Mouse (Mus musculus) heart, embryonic 11.5 days (tissue): ENCODE measurements at regions not wholly inside any gene's neighbourhood (a gene's known extent, or its start where the extent isn't known, plus 50 kb on each side); places are given as distances from the start of the nearest gene placed in this dataset.

Experiments
- ATAC-seq: fragments of 200-750 bp; cut with Nextera tagmentation; replicated peaks from 2 replicates; pipeline ENCODE4 v1.8.0; 2017; ENCODE audit warnings: moderate library complexity; ENCODE audit not compliant: insufficient number of reproducible peaks, low FRiP score, low TSS enrichment
- H3K27ac ChIP-seq: fragments of 300-500 bp; sonication (generic); 2 replicates; pipeline ENCODE4 v1.5.1; 2014; ENCODE audit warnings: mild to moderate bottlenecking, low read depth, low read length
- H3K27me3 ChIP-seq: fragments of 300-500 bp; sonication (generic); 2 replicates; pipeline ENCODE4 v1.6.1; 2014; ENCODE audit warnings: mild to moderate bottlenecking, low read length, mixed read lengths; ENCODE audit not compliant: control insufficient read depth, insufficient read depth
- H3K36me3 ChIP-seq: fragments of 300-500 bp; sonication (generic); 2 replicates; pipeline ENCODE4 v1.6.1; 2014; ENCODE audit warnings: mild to moderate bottlenecking, low read length, moderate library complexity, mixed read lengths; ENCODE audit not compliant: control insufficient read depth, insufficient read depth
- H3K4me1 ChIP-seq: fragments of 300-500 bp; sonication (generic); 2 replicates; pipeline ENCODE4 v1.6.1; 2014; ENCODE audit warnings: low read length; ENCODE audit not compliant: control insufficient read depth, insufficient read depth
- H3K4me2 ChIP-seq: fragments of 300-500 bp; sonication (generic); 2 replicates; pipeline ENCODE4 v1.6.1; 2014; ENCODE audit warnings: mild to moderate bottlenecking, moderate library complexity
- H3K4me3 ChIP-seq: fragments of 300-500 bp; sonication (generic); 2 replicates; pipeline ENCODE4 v1.5.1; 2014; ENCODE audit warnings: low read depth, low read length
- H3K9ac ChIP-seq: fragments of 300-500 bp; sonication (generic); 2 replicates; pipeline ENCODE4 v1.6.1; 2014; ENCODE audit warnings: mild to moderate bottlenecking, low read depth, low read length, moderate library complexity
- H3K9me3 ChIP-seq: fragments of 300-500 bp; sonication (generic); replicated peaks from 2 replicates; pipeline ENCODE4 v1.6.1; 2016; ENCODE audit warnings: low read length; ENCODE audit not compliant: control insufficient read depth
- WGBS: fragments of 180-500 bp; shearing (Covaris S2); extraction: QIAGEN DNeasy Blood & Tissue Kit; methylation state at CpG from one replicate; pipeline ENCODE4 v1.1.7; 2014; ENCODE audit not compliant: insufficient replicate concordance; 5-methylcytosine and 5-hydroxymethylcytosine counted together

DNA sequence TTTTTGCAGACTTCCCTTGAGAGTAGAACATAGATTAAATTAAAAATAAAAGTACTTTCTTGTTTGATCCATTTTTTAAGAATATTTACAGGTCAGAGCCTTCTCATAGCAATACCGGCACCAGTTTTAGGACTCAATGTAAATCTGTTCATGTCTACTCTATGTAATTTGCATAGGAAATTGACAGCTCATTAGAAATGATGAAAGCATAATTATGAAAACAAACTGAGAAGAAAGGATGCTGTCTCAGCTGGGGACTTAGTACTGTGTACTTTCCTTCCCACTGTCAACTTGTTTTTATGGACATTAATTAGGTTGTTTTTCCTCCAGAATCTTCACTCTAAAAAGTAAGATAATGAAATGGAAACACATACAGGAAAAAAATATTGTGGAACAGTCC lies 3344.8 kb upstream of the Gm6569 start:
- no peaks in the 10 kb centered on the region for H3K9me3 ChIP-seq
- no peak overlapping the region for H3K4me3 ChIP-seq
- no peak for ATAC-seq
- H3K9ac ChIP-seq, result no peak overlapping the region
- 86% methylated on average over 1 of the region's 1 CpGs for WGBS
- H3K27ac ChIP-seq, result no peak overlapping the region
- no peak overlapping the region for H3K4me2 ChIP-seq
- H3K36me3 ChIP-seq, result no peaks in the 10 kb centered on the region
- H3K4me1 ChIP-seq, result no peaks in the 10 kb centered on the region
- H3K27me3 ChIP-seq, result no peaks in the 10 kb centered on the region

- H3K9ac ChIP-seq, result no peak overlapping the region
- H3K4me3 ChIP-seq, result no peak overlapping the region
- ATAC-seq, result no peak
- no peaks in the 10 kb centered on the region for H3K27me3 ChIP-seq
- no peaks in the 10 kb centered on the region for H3K4me1 ChIP-seq
- H3K36me3 ChIP-seq, result no peaks in the 10 kb centered on the region
- H3K27ac ChIP-seq, result no peak overlapping the region
- WGBS, result 78% methylated on average over 2 of the region's 2 CpGs
- H3K4me2 ChIP-seq, result no peak overlapping the region
- H3K9me3 ChIP-seq, result no peaks in the 10 kb centered on the region
Measured at GRCm38 (mm10) chr15:70507046-70507818, 3327.1 kb upstream of the Gm6569 start.

DNA sequence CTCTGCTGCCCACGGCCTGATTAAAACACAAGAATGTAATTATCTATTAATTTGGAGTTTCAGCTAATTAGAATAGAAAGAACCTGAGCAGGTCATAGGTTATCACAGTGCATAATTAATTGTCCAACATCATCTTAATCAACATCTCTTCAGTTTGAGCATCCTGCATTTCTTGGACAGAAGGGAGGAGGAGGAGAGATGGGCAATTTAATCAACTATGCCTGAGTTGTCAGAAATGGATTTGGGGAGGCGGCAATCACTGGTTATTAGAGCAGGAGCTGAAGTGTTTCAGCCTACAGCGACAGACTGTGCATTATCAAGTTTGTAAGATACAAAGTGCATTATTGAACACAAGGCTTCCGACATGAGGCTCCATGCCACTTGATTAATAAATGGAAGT lies 3313.8 kb upstream of the Gm6569 start:
- H3K4me2 ChIP-seq, result no peak overlapping the region
- no peaks in the 10 kb centered on the region for H3K27me3 ChIP-seq

GRCm38 (mm10) chr15:70554773-70555582 lies 3279.4 kb upstream of the Gm6569 start:
- Histone ChIP-seq H3K4me1 (no peaks in the 10 kb centered on the region), H3K9ac (no peak overlapping the region), H3K27me3 (no peaks in the 10 kb centered on the region), H3K27ac (no peak overlapping the region), H3K4me3 (no peak overlapping the region), H3K9me3 (no peaks in the 10 kb centered on the region), H3K36me3 (no peaks in the 10 kb centered on the region), H3K4me2 (peak overlapping the region; percentile 11; the same call in 1 of the 2 replicates)
- ATAC-seq, result no peak
- WGBS, result 46% methylated on average over 18 of the region's 18 CpGs

More for the DNA sequence above, 3313.8 kb upstream of the Gm6569 start:
- Histone ChIP-seq H3K36me3 (no peaks in the 10 kb centered on the region), H3K27ac (no peak overlapping the region), H3K4me1 (no peaks in the 10 kb centered on the region), H3K9me3 (no peaks in the 10 kb centered on the region), H3K4me3 (no peak overlapping the region), H3K9ac (no peak overlapping the region)
- no peak for ATAC-seq
- WGBS, result 74% methylated on average over 4 of the region's 4 CpGs

DNA sequence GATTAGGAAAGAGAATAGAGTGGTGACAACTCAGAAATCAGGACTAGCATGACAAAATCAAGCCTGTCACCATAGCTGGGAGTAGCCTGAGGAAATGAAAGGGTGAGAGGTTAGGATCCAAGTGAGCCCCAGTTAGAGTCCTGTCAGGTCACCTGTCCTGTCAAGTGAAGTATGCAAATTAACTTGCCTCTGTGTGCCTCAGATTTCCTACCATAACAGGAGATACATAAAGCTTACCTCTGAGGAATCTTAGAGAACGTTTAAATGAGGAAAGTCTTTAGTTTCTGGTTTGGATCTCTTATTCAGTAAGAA lies 3278.8 kb upstream of the Gm6569 start:
- ATAC-seq, result no peak
- no peaks in the 10 kb centered on the region for H3K27me3 ChIP-seq
- H3K4me2 ChIP-seq, result no peak overlapping the region
- H3K4me3 ChIP-seq, result no peak overlapping the region
- H3K9ac ChIP-seq, result no peak overlapping the region
- H3K36me3 ChIP-seq, result no peaks in the 10 kb centered on the region
- WGBS, result 50% methylated on average over 1 of the region's 1 CpGs
- H3K27ac ChIP-seq, result no peak overlapping the region
- H3K4me1 ChIP-seq, result no peaks in the 10 kb centered on the region
- no peaks in the 10 kb centered on the region for H3K9me3 ChIP-seq

DNA sequence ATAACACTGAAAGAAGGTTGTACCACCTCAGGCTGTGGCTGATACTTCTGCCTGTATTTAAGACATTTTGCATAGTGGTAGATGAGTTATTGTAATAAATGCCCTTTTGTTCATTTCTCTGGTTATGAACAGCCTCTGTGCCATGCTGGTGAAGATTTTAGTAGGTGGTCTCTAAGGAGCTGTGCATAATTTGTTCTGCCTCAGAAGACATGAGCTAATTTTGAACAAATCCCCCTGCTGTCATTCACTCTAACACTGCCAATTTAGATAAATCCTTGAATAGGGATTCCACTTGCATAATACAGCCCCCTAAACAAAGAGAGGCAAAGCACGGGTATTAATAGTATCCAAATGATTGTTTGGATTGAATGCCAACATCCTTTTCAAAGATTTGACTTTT lies 3240.1 kb upstream of the Gm6569 start:
- H3K9me3 ChIP-seq, result no peaks in the 10 kb centered on the region
- no peak overlapping the region for H3K4me3 ChIP-seq
- 74% methylated on average over 1 of the region's 1 CpGs for WGBS
- no peak overlapping the region for H3K9ac ChIP-seq
- no peak overlapping the region for H3K27ac ChIP-seq
- H3K27me3 ChIP-seq, result no peaks in the 10 kb centered on the region
- no peak overlapping the region for H3K4me2 ChIP-seq
- ATAC-seq, result no peak
- no peaks in the 10 kb centered on the region for H3K4me1 ChIP-seq
- no peaks in the 10 kb centered on the region for H3K36me3 ChIP-seq

DNA sequence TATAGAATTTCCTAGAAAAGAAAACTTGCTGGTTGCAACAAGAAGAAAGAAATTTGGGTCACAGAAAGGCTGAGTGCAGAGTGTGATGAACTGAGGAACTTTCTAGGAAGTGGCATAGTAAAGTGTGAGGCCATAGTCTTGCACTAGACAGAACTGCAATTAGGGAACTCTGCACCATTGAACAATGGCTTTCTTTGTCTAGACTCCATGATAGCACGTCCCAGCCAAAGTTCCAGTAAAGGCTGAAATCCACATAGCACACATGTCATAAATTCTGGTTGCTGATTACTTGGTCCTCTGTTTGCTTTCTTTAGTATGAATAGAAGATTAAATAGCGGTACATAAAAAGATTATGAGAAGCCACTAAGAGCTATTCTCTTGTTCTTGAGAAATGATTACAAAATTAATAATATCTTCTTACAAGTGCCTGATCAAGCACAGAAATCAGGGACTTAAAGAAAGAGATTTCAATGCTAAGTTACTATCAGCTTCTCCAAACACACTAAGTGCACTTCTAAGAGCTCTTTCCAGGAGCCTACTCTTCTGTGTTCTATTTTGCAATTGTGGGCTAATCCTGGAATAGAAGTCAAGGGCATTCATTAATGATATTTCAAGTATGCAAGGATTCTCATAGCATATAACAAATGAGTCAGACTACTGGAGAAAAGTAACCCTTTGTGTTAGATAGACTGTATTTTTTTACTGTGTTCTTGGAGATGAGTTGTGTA lies 3233.4 kb upstream of the Gm6569 start:
- Histone ChIP-seq H3K27me3 (no peaks in the 10 kb centered on the region), H3K4me3 (no peak overlapping the region), H3K36me3 (no peaks in the 10 kb centered on the region), H3K4me2 (no peak overlapping the region), H3K27ac (no peak overlapping the region), H3K4me1 (no peaks in the 10 kb centered on the region), H3K9ac (no peak overlapping the region), H3K9me3 (no peaks in the 10 kb centered on the region)
- WGBS, result 73% methylated on average over 2 of the region's 2 CpGs
- no peak for ATAC-seq

GRCm38 (mm10) chr15:70605251-70605650 lies 3229.1 kb upstream of the Gm6569 start:
- no peak overlapping the region for H3K4me2 ChIP-seq
- WGBS, result 82% methylated on average over 4 of the region's 4 CpGs
- no peaks in the 10 kb centered on the region for H3K36me3 ChIP-seq
- H3K27me3 ChIP-seq, result no peaks in the 10 kb centered on the region
- H3K4me1 ChIP-seq, result no peaks in the 10 kb centered on the region
- H3K9me3 ChIP-seq, result no peaks in the 10 kb centered on the region
- no peak overlapping the region for H3K27ac ChIP-seq
- no peak overlapping the region for H3K9ac ChIP-seq
- no peak for ATAC-seq
- no peak overlapping the region for H3K4me3 ChIP-seq
